Mouse (Mus musculus) megakaryocyte, adult 5-6 weeks (primary cell): ENCODE data around the gene Gm20441. TPM values are rescaled to one million over a fixed set of nuclear protein-coding genes. Genes with fewer than 3 reads are reported as not detected.
"Not testable (repeated sequence)": the region's sequence is repeated elsewhere in the genome, so short reads cannot be mapped to it uniquely, and the experiment has no call there.

ENCODE experiments used
- ATAC-seq: 2 replicates; pipeline ENCODE4 v1.8.0; 2016; ENCODE audit warnings: mild to moderate bottlenecking, inconsistent platforms; ENCODE audit not compliant: poor library complexity, severe bottlenecking
- total RNA-seq, 2 experiments: library from RNA; stranded (forward) in 1 of 2; stranded (reverse) in 1 of 2; fragments of 153-499, 151-499 nt in 1 of 2; fragments of 221-1000, 200-1000 nt in 1 of 2; gene quantifications; 2 replicates each; pipeline versions ENCODE4 v1.2.3 to v1.2.4; 2015 to 2017

The Gm20441 gene
- total RNA-seq, 2 experiments from 2014 or later: not detected

DNA sequence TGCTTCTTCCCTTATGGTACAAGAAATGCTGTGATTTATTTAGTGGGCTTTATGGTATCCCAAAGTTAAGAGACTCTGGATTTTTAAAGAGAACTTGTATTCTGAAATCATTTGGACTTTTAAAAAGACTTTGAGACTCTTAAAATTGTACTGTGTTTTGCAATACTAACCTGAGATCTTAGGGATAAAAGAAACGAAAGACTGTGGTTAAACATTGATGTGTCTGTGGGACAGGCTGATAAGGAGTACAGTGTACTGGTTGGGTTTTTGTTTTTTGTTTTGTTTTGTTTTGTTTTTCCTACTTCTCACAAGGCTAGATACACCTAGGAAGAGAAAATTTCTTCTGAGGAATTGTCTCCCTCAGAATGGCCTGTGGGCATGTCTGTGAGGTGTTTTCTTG lies 4.7 kb upstream of the Gm20441 start:
- ATAC-seq: no peak

DNA sequence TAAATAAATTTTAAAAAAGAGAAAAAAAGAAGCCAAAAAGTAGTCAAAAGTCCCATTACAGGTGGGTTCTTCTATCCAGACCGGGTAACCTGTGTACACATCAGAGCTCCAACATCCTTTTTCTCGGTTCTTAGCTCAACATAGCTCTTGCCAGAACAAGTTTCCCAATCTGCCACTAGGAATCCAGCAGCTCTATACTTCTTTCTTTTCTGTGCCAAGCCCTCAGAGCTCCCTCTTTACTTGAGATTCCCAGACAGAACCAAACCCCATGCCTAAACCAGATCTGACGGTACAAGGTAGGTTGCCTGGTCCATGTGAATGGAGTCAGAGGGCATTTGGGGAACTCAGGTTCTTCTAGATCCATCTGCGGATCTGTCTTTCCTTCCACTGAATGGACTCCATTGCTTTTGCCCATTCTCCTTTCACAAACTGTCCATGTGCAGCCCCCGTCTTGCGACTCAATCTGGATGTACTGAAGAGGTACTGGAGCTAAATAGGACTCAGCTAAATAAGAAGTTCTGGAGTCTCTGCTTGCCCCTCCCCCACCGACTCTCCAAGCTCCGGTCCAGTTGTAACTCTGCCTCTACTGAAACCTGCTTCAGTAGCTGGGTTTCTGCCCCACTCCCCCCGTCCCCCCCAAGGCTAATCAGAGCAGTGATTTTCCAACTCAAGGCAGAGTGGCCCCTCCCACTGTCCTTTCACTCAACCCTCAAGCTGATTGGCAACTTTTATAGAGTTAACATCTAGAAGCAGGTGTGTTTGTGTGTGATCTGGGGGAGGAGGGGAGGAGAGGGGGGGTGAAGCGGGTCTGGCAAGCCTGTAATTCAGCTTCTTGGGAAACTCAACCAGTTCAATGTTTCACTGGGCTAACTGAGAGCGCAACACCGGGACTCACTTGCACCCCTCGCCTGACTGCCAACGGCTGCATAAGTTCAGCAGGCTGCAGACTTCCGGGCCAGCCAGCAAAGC lies 1.3 kb downstream of the Gm20441 start:
- ATAC-seq: no peak

DNA sequence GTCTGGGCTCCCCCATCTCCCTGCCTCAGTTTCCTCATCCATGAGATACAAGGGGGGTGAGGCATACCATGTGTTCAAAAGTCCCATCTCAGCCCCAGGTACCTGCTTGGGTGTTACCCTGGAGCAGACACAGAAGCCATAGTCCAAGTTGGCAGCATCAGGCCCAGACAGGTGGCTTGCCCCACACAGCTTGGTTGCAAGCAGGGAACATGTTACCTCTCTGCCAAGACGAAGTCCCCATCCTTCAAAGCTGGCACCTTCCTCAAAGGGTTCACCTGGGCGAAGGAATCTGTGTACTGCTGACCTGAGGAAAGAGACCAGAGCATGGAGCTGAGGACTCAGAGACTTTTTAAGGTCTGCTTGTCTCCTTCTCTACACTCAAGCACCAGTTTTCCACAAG lies 2.9 kb downstream of the Gm20441 start:
- no peak for ATAC-seq

DNA sequence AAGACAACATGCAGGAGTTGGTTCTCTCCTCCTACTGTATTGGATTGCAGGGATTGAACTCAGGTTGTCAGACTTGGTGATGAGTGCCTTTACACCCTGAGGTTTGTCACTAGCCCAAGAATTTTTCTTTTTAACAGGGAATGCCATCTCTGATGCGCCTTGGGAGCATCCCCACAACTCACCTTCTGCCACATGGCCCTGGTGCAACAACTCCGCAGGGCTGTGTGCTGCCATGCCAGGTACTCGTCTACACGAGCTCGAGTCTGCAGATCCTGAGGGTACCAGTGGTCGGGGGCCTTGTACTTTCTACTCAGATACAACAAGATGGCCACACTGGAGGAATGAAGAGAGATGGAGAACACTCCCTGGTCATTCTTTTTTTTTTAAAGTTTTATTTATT lies 4.2 kb downstream of the Gm20441 start:
- ATAC-seq: no peak

DNA sequence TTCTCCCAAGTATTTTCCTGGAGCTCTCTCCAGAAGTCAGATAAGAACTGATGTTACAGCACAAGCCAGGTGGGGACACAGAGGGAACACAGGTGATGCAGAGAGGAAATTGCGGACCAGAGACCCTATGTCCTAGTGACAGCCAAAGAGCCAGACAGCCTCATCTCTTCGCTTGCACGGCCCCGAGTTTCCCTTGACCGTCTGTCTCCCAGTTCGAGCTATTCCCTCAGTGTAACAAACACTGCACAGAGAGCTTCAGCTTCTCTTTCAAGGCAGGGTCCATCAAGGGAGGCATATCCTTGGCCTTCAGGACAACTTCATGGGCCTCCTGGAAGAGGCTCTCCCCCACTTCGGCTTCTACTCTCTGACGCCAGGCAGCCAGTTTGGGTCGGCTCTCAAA lies 6.2 kb downstream of the Gm20441 start:
- no peak for ATAC-seq

DNA sequence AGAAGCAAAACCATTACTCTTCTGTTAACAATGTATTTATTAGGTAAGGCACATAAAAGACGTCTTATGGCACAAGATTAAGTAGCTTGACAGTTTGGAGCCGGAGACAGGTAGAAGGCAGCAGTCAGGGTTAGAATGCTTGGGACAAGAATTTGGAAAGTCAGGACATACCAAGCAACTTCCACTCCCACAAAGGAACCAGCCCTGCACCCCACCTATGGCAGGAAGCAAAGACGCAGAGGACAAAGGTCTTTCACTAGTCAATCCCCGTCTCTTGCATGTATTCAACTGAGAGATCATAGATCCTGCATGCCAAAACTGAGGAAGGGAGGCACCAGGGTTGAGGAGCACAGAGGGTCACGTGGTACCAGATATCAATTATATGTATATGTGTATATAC lies 6.7 kb downstream of the Gm20441 start:
- ATAC-seq: no peak

DNA sequence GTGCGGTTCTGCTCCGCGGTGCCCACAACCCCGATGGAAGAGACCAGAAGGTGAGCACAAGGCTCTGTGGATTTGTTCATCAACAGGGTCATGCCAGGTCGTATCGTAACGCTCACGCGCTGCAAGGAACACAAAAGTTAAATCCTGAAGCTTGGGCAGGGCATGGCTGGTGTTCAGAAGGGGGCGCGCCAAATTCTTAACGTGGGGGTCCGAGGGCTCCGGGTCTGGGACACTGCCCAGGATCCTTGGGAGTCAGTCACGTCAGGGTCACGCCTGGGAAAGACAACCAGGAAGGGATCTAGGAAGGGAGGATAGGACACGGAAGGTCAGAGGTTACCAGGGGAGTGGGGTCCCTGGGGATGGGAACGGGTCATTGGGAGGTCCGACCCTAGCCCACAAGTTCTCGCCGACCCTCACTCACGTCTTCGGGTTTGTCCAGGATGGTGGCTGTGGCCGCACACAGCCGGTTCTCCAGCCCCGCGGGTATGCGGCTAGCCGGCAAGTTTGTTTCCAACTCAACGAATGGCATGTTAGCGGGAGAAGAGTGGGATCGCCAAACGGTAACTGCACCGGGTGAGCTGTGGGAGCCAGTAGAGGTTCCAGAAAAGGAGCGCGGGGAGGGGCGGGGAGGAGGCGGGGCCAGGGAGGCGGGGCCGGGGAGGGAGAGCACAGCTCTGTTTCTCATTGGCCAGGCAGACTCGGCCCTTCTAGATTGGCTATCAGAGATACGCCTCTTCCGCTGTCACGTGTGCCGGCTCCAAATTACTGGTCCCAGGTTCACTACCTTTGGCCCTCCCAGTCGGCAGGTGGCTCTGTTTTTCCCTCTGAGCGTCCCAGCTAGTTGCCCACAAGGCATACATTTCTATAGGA lies 7.7 kb downstream of the Gm20441 start, which contains the start of gene Ddt:
Gene Ddt, minus strand, starts transcription at position 620 of the 870 bp plus-strand sequence.
- peak; percentile 97 for ATAC-seq

DNA sequence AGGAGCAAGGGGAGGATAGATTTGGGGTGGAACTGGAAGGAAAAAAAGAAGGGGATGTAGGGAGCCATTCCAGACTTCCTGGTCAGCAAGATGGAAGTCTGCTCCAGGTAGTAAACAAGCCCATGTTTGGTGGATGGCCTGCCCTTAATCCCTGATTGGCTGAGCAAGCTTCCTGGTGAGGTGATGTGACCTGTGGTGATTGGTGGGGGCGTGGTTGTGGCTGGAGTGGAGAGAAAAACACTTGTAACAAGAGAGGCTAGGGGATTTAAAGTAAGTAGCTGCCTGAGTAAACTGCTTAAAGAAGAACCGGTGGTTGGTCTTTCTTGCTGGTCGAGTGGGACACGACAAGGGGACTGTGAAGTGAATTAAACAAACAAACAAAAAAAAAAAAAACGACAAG lies 13.0 kb downstream of the Gm20441 start:
- ATAC-seq: not testable (repeated sequence)

DNA sequence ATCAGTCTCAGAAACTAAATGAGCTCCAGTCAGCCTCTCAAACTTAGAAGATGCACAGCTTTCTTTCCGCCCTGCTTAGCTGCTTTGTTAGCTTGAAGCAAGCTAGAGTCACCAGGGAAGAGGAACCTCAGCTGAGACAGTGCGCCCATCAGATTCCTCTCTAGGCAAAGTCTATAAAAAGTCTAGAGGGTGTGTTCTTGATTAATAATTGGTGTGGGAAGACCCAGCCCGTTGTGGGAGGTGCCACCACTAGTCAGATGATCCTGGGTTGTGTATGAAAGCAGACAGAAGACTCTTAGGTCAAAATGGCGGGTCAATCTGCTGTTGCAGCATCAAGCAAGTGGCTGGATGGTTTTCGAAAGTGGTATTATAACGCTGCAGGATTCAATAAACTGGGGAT lies 13.9 kb downstream of the Gm20441 start:
- no peak for ATAC-seq

DNA sequence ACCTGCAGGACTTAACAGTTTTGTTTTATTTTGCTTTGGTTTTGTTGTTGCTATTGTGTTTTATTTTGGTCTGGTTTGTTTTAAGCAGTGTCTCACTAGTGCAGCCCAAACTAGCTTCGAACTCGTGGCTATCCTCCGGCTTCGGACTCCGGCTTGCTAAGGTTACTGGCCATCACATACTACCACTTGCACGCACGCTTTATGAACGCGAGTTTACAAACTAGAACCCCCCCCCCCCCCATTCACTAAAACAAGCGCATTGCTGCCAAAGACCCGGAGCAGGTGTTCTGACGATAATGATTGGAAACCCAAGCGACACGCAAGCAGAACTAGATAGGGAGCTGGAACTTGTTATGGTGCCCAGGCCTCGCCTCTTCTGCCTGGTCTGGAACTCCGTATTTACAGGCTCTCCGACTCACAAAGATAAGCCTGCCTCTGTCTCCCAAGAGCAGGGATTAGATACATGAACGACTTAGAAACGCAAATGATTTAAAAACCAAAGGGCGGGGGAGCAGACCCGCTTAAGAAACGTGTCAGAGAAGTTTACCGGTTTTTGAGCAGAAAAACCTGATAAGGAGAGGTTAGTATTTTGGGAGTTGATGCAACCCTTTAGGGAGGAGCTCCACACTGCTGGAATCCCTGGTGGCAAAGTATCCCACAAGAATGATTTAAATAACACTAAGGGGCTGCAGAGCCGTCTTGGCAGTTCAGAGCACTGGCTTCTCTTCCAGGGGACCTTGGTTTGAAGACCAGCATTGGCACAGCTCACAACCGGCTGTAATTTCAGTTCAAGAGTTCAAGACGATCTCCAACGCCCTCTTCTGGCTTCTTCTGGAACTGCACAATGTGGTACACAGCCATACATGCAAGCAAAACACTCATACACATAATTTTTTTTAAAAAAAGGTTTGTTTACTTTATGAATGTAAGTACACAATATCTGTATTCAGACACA lies 16.0 kb downstream of the Gm20441 start:
- ATAC-seq: peak; percentile 37

DNA sequence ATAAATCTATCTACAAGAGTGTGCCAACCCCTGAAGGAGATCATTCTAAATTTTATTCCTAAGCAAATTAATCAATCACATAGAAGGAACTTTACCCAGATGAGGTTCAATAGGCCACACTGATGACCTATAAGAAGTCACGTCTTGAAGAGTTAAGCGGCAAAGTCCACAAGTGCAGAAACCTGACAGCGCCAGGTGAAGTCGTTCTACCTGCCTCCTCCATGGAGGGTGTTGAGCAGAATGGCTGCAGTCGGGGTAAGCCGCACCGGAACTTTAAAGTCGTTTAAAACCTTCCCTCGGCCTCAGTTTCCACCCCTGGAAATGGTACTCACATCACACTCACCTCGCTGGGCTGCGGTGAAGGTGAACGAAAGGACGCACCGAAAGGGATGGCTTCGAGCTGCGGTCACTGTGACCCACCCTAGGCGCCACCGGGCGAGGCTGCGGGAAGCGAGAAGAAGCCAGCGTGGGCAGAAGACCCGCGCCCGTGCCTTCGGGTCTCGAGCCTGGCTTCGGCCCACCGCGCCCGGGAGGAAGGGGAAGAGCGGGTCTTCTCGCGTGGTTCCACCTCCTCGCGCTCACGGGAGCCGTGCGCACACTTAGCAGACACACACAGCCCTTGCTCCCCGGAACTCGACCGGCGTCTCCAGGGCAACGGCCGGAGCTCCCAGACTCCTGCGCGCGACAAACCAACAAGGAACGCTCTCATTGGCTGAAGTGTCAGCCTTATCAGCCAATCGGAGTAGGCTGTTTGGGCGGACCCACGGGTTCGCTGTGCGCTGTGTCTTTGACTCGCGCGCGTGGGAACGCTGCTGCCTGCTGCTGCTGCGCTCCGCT lies 16.9 kb downstream of the Gm20441 start, which contains the start of gene Cabin1:
Gene Cabin1, minus strand, starts transcription at position 660 of the 837 bp plus-strand sequence.
- peak; percentile 98 for ATAC-seq

DNA sequence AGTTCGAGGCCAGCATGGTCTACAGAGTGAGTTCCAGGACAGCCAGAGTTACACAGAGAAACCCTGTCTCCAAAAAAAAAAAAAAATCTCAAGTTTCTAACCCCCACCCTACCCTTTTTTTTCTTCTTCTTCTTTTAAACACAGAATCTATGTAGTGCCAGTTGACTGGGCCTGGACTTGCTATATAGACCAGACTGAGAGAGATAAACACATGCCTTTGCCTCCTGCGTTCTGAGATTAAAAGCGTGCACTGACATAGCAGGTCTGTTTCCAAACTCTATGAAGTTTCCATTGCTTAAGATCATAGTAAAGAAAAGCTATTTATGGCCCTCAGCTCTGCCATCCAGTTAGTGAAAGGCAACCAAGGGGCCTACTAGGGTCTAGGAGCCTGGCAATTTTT lies 18.3 kb downstream of the Gm20441 start:
- no peak for ATAC-seq

DNA sequence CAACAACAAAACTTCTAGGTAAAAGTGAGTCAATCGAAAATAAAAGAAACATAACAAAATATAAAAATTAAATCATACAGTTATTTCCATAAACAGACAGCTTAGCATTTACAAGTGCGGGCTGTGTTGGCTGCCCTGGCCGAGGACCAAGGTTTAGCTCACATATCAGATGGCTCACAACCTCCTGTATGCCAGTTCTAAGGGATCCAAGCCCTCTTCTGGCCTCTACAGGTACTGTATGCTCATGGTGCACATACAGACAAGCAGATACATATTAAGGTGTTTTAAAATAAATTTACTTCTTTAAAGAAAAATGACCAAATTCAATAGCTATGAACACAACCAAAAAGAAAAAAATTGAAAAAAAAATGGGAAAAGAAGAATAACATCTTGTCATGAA lies 20.4 kb downstream of the Gm20441 start:
- ATAC-seq: no peak

DNA sequence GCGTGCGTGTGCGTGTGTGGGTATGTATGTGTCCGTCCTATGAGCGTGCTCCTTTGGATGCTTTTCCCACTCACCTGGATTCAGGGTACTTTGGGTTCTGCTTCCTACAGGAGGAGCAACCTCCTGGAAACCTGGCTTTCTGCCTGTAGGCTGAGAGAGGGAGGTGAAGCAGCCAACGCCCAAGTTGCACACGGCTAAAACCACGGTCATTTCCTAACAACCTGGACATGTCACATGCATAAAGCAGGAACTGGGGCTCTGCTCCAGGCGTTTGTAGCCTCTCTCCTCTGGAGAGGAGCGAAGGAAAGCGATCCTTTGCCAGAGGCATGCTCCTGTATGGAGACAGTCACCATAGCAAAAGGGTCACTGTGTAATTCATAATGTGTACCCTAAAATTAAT lies 24.0 kb downstream of the Gm20441 start:
- ATAC-seq: peak; percentile 91

DNA sequence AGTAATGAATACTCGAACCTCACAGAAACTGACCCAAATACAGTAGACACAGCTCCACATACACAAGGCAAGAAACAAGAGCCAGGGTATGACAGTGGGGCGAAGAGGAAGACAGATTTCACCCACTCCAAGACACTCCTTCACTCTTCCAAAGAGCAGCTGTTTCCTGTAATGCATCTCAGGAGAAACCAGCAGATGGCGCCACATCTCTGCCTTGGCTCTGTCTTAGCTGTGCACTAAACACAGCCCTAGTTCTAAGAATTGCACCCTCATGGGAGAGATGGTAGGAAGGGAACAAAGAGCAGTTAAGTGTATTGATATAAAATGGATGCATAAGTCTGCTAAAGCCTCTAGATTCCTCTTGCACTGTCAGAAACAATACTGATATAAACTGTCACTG lies 36.7 kb downstream of the Gm20441 start:
- ATAC-seq: peak; percentile 88

DNA sequence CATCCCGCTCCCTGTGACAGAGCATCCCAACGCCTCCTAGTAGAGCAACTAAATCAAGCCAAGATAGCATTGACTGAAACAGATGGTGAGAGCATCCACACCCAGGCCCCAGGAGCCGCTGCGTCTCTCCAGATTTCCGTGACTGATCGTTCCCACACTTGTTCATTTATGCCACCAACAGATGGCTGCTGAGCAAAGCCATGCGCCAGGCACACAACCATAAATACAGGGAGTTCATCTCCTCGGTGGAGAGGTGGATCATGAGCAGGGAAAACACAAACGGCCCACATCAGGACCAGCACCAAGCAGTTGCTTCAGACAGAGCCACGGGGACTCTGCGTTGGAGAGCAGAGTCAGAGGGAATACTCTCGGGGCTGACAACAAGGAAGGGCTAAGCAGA lies 37.4 kb downstream of the Gm20441 start:
- ATAC-seq: no peak

DNA sequence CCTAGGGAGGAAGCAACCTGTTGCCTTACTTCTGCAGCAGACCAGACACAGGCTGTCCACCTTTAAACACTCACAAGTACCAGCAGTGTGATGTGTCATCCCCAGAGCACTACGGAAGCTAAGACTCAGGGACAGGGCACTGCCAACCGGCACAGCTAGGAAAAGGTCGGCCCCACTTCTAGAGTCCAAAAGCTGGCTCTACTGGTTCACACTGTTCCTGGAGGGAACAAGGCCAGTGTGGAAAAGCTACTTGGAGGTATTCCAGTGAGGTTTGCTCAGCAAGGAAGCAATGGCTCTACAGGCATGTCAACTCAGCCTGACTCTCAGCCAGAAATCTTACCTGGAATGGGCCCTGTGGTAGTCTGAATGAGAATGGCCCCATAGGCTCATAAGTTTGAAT lies 39.9 kb downstream of the Gm20441 start:
- ATAC-seq: no peak

DNA sequence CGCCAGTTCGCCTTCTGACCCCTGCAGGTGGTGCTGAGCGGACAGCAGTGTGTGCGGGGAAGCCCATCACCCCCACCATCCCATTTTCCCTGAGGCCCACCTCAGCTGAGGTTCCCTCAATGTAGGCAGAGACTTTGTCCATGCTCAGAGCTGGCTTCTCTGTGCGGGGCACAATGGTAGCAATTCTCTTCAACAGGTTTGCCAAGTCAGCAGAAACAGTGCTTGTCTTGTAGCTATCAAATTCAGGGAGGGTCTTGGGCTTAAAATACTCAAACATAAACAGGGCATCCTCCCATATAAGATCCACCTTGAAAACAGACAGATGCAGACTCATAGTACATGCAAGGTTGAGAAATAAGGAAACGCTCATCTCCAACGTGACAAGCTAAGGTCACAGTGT lies 55.3 kb downstream of the Gm20441 start:
- no peak for ATAC-seq
